Mouse (Mus musculus) liver, embryonic 16.5 days (tissue): ENCODE measurements around the gene Atxn1. TPM values are rescaled to one million over a fixed set of nuclear protein-coding genes. Genes with fewer than 3 reads are reported as not detected.

Experiments used
- ATAC-seq: fragments of 200-750 bp; cut with Nextera tagmentation; 2 replicates; pipeline ENCODE4 v1.8.0; 2017; ENCODE audit warnings: low read depth, mild to moderate bottlenecking, moderate number of reproducible peaks, moderate library complexity
- H3K27ac ChIP-seq: fragments of 300-500 bp; sonication (generic); 2 replicates; pipeline ENCODE4 v1.5.1; 2014; ENCODE audit warnings: mild to moderate bottlenecking, low read length
- H3K27me3 ChIP-seq: fragments of 300-500 bp; sonication (generic); 2 replicates; pipeline ENCODE4 v1.6.1; 2014; ENCODE audit warnings: low read depth, low read length, mixed read lengths; ENCODE audit not compliant: control insufficient read depth, insufficient read depth
- H3K36me3 ChIP-seq: fragments of 300-500 bp; sonication (generic); 2 replicates; pipeline ENCODE4 v1.6.1; 2014; ENCODE audit warnings: mild to moderate bottlenecking; ENCODE audit not compliant: control insufficient read depth, insufficient read depth
- H3K4me1 ChIP-seq: fragments of 300-500 bp; sonication (generic); 2 replicates; pipeline ENCODE4 v1.6.1; 2014; ENCODE audit warnings: low read depth, low read length, mixed read lengths; ENCODE audit not compliant: control insufficient read depth
- H3K4me2 ChIP-seq: fragments of 300-500 bp; sonication (generic); 2 replicates; pipeline ENCODE4 v1.6.1; 2014; ENCODE audit warnings: low read depth, low read length, mixed read lengths
- H3K4me3 ChIP-seq: fragments of 300-500 bp; sonication (generic); 2 replicates; pipeline ENCODE4 v1.5.1; 2014; ENCODE audit warnings: low read depth, mild to moderate bottlenecking, low read length
- H3K9ac ChIP-seq: fragments of 300-500 bp; sonication (generic); 2 replicates; pipeline ENCODE4 v1.6.1; 2014; ENCODE audit warnings: low read depth, low read length
- H3K9me3 ChIP-seq: fragments of 300-500 bp; sonication (generic); replicated peaks from 2 replicates; pipeline ENCODE4 v1.6.1; 2016; ENCODE audit warnings: low read length; ENCODE audit not compliant: control insufficient read depth
- WGBS: fragments of 180-500 bp; shearing (Covaris S2); extraction: QIAGEN DNeasy Blood & Tissue Kit; methylation state at CpG from one replicate; pipeline ENCODE4 v1.1.7; 2014; ENCODE audit not compliant: insufficient replicate concordance; 5-methylcytosine and 5-hydroxymethylcytosine counted together
- polyA plus RNA-seq: library from polyadenylated mRNA; unstranded; fragments of >200 nt; fragmentation: Nextera tagmentation; extraction: Ambion mirVana; gene quantifications from 2 replicates; pipeline ENCODE4 v1.2.1, GENCODE M21; 2015

Gene Atxn1
- polyA plus RNA-seq, 1 experiment from 2014 or later: 3.2 TPM

DNA sequence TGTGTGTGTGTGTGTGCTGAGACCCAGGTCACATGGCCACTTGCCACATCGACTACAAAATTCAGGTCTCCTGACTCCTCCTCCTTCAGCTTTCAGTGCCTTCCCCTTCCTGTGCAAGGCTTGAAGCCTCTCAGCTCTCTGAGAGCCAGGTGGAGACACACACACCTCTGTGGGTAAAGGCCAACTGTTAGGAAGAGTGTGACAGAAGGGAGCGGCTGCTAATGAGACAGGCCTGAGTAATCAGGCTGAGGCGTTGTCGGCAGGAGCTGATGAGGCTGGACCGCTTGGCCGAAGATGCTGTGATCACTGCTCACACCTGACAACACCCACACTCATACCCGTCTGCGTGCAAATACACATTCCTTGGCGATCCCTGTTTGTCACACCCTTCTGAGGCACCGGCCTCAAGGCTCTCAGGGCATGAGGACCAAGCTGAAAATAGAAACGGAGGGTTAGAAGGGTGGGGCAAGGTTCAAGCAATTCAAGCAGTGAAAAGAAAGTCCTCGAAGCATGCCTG lies 269.8 kb downstream of the Atxn1 start:
- WGBS: 75% methylated on average over 12 of the region's 12 CpGs
- Histone ChIP-seq H3K4me3 (no peak overlapping the region), H3K27ac (no peak overlapping the region), H3K27me3 (no peaks in the 10 kb centered on the region), H3K9me3 (no peaks in the 10 kb centered on the region), H3K4me2 (no peak overlapping the region), H3K36me3 (no peaks in the 10 kb centered on the region), H3K4me1 (no peaks in the 10 kb centered on the region; the same call in 1 of the 2 replicates), H3K9ac (no peak overlapping the region)
- no peak for ATAC-seq

- H3K9ac ChIP-seq: no peak overlapping the region
- no peak for ATAC-seq
- WGBS: 60% methylated on average over 9 of the region's 9 CpGs
Observed at GRCm38 (mm10) chr13:45693953-45694352, 270.9 kb downstream of the Atxn1 start.

DNA sequence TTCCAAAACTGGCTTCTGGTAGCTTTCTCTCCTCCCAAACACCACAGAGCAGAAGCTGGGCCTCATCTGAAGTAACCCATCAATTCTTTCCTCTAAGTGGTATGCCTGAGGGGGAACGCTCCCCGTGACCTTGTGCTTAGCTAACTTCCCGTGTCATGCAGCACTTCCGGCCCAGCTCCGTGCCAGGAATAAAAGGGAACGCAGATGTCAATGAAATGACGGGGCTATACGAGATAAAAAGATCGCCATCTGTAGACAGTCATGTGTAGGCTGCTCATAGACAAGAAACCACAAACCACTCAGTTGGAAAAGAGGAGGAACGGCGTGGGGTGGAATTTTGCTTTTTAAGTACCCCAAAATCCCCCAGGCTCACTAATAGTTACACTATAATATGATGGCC lies 271.3 kb downstream of the Atxn1 start:
- WGBS: 17% methylated on average over 11 of the region's 11 CpGs
- Histone ChIP-seq H3K4me1 (no peaks in the 10 kb centered on the region; the same call in 1 of the 2 replicates), H3K27ac (no peak overlapping the region), H3K9me3 (no peaks in the 10 kb centered on the region), H3K9ac (no peak overlapping the region), H3K36me3 (no peaks in the 10 kb centered on the region), H3K4me2 (no peak overlapping the region), H3K27me3 (no peaks in the 10 kb centered on the region), H3K4me3 (no peak overlapping the region)
- ATAC-seq: no peak

More at GRCm38 (mm10) chr13:45693953-45694352, 270.9 kb downstream of the Atxn1 start:
- H3K4me3 ChIP-seq: no peak overlapping the region
- no peaks in the 10 kb centered on the region for H3K36me3 ChIP-seq
- no peaks in the 10 kb centered on the region for H3K27me3 ChIP-seq
- no peak overlapping the region for H3K27ac ChIP-seq
- no peaks in the 10 kb centered on the region; the same call in 1 of the 2 replicates for H3K4me1 ChIP-seq
- no peaks in the 10 kb centered on the region for H3K9me3 ChIP-seq
- H3K4me2 ChIP-seq: no peak overlapping the region

GRCm38 (mm10) chr13:45693126-45693525 lies 271.7 kb downstream of the Atxn1 start:
- 20% methylated on average over 4 of the region's 4 CpGs for WGBS
- Histone ChIP-seq H3K9me3 (no peaks in the 10 kb centered on the region), H3K4me3 (no peak overlapping the region), H3K27me3 (no peaks in the 10 kb centered on the region), H3K9ac (no peak overlapping the region), H3K27ac (no peak overlapping the region), H3K4me1 (no peaks in the 10 kb centered on the region; the same call in 1 of the 2 replicates), H3K36me3 (no peaks in the 10 kb centered on the region), H3K4me2 (no peak overlapping the region)
- ATAC-seq: no peak

- no peaks in the 10 kb centered on the region for H3K36me3 ChIP-seq
- no peak overlapping the region for H3K27ac ChIP-seq
- H3K4me2 ChIP-seq: no peak overlapping the region
- H3K9me3 ChIP-seq: no peaks in the 10 kb centered on the region
- 29% methylated on average over 9 of the region's 9 CpGs for WGBS
- ATAC-seq: no peak
- no peaks in the 10 kb centered on the region; the same call in 1 of the 2 replicates for H3K4me1 ChIP-seq
- H3K9ac ChIP-seq: no peak overlapping the region
- no peaks in the 10 kb centered on the region for H3K27me3 ChIP-seq
- H3K4me3 ChIP-seq: no peak overlapping the region
Observed at GRCm38 (mm10) chr13:45692440-45692839, 272.4 kb downstream of the Atxn1 start.

GRCm38 (mm10) chr13:45690426-45690825 lies 274.4 kb downstream of the Atxn1 start:
- Histone ChIP-seq H3K36me3 (no peaks in the 10 kb centered on the region), H3K4me1 (no peaks in the 10 kb centered on the region; the same call in 1 of the 2 replicates), H3K27me3 (no peaks in the 10 kb centered on the region), H3K4me3 (no peak overlapping the region), H3K9ac (no peak overlapping the region), H3K9me3 (no peaks in the 10 kb centered on the region), H3K27ac (no peak overlapping the region), H3K4me2 (no peak overlapping the region)
- ATAC-seq: no peak
- WGBS: 74% methylated on average over 1 of the region's 1 CpGs

- no peaks in the 10 kb centered on the region for H3K27me3 ChIP-seq
- H3K9ac ChIP-seq: no peak overlapping the region
- H3K4me3 ChIP-seq: no peak overlapping the region
- no peaks in the 10 kb centered on the region for H3K9me3 ChIP-seq
- WGBS: 49% methylated on average over 2 of the region's 2 CpGs
- ATAC-seq: no peak
- H3K36me3 ChIP-seq: no peaks in the 10 kb centered on the region
- no peaks in the 10 kb centered on the region; the same call in 1 of the 2 replicates for H3K4me1 ChIP-seq
- no peak overlapping the region for H3K27ac ChIP-seq
- H3K4me2 ChIP-seq: no peak overlapping the region
Observed at GRCm38 (mm10) chr13:45688864-45689263, 275.9 kb downstream of the Atxn1 start.

DNA sequence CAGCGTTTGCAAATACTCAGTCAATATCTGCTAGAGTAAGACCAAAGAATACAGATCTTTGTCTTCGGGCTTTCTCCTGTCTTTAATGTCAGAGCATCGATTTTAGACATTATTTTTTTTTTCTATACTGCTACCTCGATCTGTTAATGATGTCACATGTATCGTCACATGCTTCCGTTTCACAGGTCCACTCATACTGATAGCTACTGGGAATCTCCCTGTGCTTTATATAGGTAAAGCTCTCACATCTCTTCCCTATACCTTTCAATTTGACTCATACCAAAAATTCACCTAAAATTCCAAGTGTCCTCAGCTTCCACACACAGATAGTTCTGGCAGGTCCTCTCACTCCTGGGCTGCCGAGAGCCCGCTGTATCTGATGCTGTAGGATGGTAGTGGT lies 277.2 kb downstream of the Atxn1 start:
- Histone ChIP-seq H3K4me2 (no peak overlapping the region), H3K27ac (no peak overlapping the region), H3K9me3 (no peaks in the 10 kb centered on the region), H3K27me3 (no peaks in the 10 kb centered on the region), H3K9ac (no peak overlapping the region), H3K4me3 (no peak overlapping the region), H3K36me3 (no peaks in the 10 kb centered on the region), H3K4me1 (no peaks in the 10 kb centered on the region; the same call in 1 of the 2 replicates)
- WGBS: 76% methylated on average over 8 of the region's 8 CpGs
- no peak for ATAC-seq

- Histone ChIP-seq H3K4me2 (no peak overlapping the region), H3K27ac (no peak overlapping the region), H3K9me3 (no peaks in the 10 kb centered on the region), H3K36me3 (no peaks in the 10 kb centered on the region), H3K4me1 (no peaks in the 10 kb centered on the region), H3K9ac (no peak overlapping the region), H3K27me3 (no peaks in the 10 kb centered on the region), H3K4me3 (no peak overlapping the region)
- 44% methylated on average over 3 of the region's 3 CpGs for WGBS
- no peak for ATAC-seq
Observed at GRCm38 (mm10) chr13:45686309-45686582, 278.6 kb downstream of the Atxn1 start.
